Mouse (Mus musculus) forebrain, embryonic 10.5 days (tissue): ENCODE measurements around the gene Acnat1. TPM values are rescaled to one million over a fixed set of nuclear protein-coding genes. Genes with fewer than 3 reads are reported as not detected.
"Not testable (repeated sequence)": the region's sequence is repeated elsewhere in the genome, so short reads cannot be mapped to it uniquely, and the experiment has no call there.

Experiments
- DNase-seq: peaks from one replicate; pipeline ENCODE4 v3.0.0-alpha.2; 2017; ENCODE audit warnings: low spot score; ENCODE audit errors: extremely low spot score
- H3K27ac ChIP-seq: fragments of 300-500 bp; sonication (generic); 2 replicates; pipeline ENCODE4 v1.5.1; 2016; ENCODE audit warnings: mild to moderate bottlenecking
- H3K27me3 ChIP-seq: fragments of 300-500 bp; sonication (generic); 2 replicates; pipeline ENCODE4 v1.6.1; 2016; ENCODE audit warnings: mild to moderate bottlenecking; ENCODE audit not compliant: poor library complexity, severe bottlenecking
- H3K36me3 ChIP-seq: fragments of 300-500 bp; sonication (generic); replicated peaks from 2 replicates; pipeline ENCODE4 v1.6.1; 2016; ENCODE audit warnings: mild to moderate bottlenecking, moderate library complexity
- H3K4me1 ChIP-seq: fragments of 300-500 bp; sonication (generic); 2 replicates; pipeline ENCODE4 v1.6.1; 2016
- H3K4me3 ChIP-seq: fragments of 300-500 bp; sonication (generic); 2 replicates; pipeline ENCODE4 v1.5.1; 2016; ENCODE audit warnings: mild to moderate bottlenecking, moderate library complexity
- H3K9me3 ChIP-seq: fragments of 300-500 bp; sonication (generic); 2 replicates; pipeline ENCODE4 v1.6.1; 2016; ENCODE audit warnings: mild to moderate bottlenecking, moderate library complexity
- WGBS: fragments of 180-500 bp; shearing (Covaris S2); methylation state at CpG from one replicate; pipeline ENCODE4 v1.1.7; 2016; 5-methylcytosine and 5-hydroxymethylcytosine counted together
- polyA plus RNA-seq: library from polyadenylated mRNA; unstranded; fragments of >200 nt; fragmentation: Nextera tagmentation; extraction: Ambion mirVana; gene quantifications from 2 replicates; pipeline ENCODE4 v1.2.1, GENCODE M21; 2016

Acnat1 gene
- polyA plus RNA-seq, 1 experiment from 2014 or later = not detected

DNA sequence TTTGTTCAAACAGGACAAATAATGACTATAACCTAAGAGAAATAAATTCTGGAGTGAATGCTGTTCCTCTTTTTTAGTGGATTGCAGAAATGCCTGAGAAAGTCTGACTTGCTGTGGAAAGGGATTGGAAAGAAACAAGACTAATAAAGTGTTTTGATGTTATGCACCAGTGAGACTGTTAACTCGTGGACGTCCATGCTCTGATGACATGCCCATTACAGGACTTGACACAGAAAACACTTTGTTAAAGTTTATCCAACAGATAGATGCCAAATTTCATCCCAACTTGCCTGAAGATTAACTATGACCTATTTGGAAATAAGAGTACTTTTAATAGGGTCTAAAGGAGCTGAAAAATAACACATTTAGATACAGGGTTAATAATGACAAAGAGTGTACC is 63.6 kb downstream of the Acnat1 start:
- not testable (repeated sequence) for H3K9me3 ChIP-seq, DNase-seq, H3K27me3 ChIP-seq, H3K4me1 ChIP-seq, H3K4me3 ChIP-seq, H3K27ac ChIP-seq, H3K36me3 ChIP-seq
- WGBS = 81% methylated on average over 2 of the region's 2 CpGs

DNA sequence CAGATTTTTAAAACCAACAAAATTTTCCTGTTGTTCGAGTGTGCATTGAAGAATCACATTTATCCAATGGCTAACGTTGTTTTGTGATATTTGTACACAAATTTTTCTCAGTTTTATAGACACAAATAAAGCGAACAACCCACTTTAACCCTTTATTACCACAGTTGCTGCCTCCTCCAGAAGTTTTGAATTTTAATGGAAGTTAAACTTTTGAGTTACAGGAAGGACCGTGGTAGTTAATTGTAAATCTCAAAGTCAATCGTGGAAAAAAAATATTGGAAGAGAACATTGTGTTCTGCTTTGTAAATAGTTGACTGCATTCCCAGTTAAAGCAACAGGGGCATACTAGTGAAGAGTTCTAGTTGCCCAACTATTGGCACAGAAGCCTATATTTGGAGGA is 65.8 kb downstream of the Acnat1 start, which contains the start of gene Acnat2:
TSS of gene Acnat2 (minus strand) at position 195 of the 400 bp plus-strand sequence.
- not testable (repeated sequence) for H3K4me1 ChIP-seq, H3K27ac ChIP-seq, H3K36me3 ChIP-seq, H3K4me3 ChIP-seq, DNase-seq, H3K27me3 ChIP-seq, H3K9me3 ChIP-seq
- WGBS = 87% methylated on average over 5 of the region's 5 CpGs

Other genes starting within 250 kb of the Acnat1 start
- gene Acnat2, start 65.8 kb downstream of the Acnat1 start, polyA plus RNA-seq = not detected in 2 replicates
- 0.24 and 0.36 TPM in 2 replicates for gene Baat, start 32.6 kb upstream of the Acnat1 start, polyA plus RNA-seq
- gene Mrpl50, start 47.2 kb upstream of the Acnat1 start, polyA plus RNA-seq = 87.7 and 89.3 TPM in 2 replicates
- gene Zfp189, start 47.3 kb upstream of the Acnat1 start, polyA plus RNA-seq = 9.8 and 12.2 TPM in 2 replicates
- not detected in 2 replicates for gene Aldob, start 75.6 kb upstream of the Acnat1 start, polyA plus RNA-seq
- 14.6 TPM in 2 replicates for gene Tmem246, start 124.0 kb upstream of the Acnat1 start, polyA plus RNA-seq
- gene Rnf20, start 158.1 kb upstream of the Acnat1 start, polyA plus RNA-seq = 49.5 and 51.0 TPM in 2 replicates
- not detected in 2 replicates for gene Ppp3r2, start 208.1 kb upstream of the Acnat1 start, polyA plus RNA-seq